9 mouse cellular contexts compared by ENCODE assay signal in the genomic region with DNA sequence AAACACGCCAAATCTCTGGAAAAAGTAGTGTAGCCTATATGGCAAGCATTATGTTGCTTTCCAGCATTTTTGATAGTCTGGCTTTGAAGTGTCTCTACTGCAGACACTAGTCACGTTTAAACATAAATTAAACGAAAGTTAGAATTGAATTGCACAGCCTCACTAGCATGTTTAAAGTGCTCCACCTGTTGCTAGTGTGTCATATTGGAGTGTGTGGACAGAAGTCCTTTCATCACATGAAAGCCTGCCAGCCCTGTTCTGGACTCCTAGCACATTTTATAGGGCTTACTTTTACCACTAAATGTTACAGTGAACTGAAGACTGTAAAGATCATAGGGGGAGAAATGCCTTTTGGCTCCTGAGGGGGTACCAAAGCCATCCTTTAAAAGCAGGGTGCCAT. TPM values are rescaled to one million over a fixed set of nuclear protein-coding genes. Genes with fewer than 3 reads are reported as not detected.
DNase-seq lines count a peak whose midpoint lies in the region; ATAC-seq and TF ChIP-seq lines count a peak whose summit lies in the region.
"Had no signal": no experiment of that assay in that cellular context is flagged by ENCODE, and none has a peak within 500 bp of the region (broad histone marks: within the 10 kb centered on the region; RNA-seq: fewer than 3 reads in every experiment).

No protein-coding gene starts in this region.

- H3K9ac ChIP-seq in lung, embryonic 15.5 days, result no peak overlapping the region
- no peak overlapping the region; the same call in 1 of the 2 replicates for H3K9ac ChIP-seq in forebrain, embryonic 11.5 days (ENCODE audit: low read length)
- peak overlapping the region; percentile 43; the same call in 1 of the 2 replicates for H3K9ac ChIP-seq in limb, embryonic 13.5 days
- no peak overlapping the region for H3K9ac ChIP-seq in stomach, embryonic 15.5 days

- H3K36me3 ChIP-seq in lung, embryonic 15.5 days, result no peaks in the 10 kb centered on the region
- H3K36me3 ChIP-seq in forebrain, embryonic 11.5 days (ENCODE audit: control insufficient read depth, insufficient read depth, low read length), result no peaks in the 10 kb centered on the region
- no peaks in the 10 kb centered on the region for H3K36me3 ChIP-seq in limb, embryonic 13.5 days
- no peaks in the 10 kb centered on the region for H3K36me3 ChIP-seq in stomach, embryonic 15.5 days

- peak overlapping the region; percentile 83; the same call in 1 of the 2 replicates for H3K4me3 ChIP-seq in lung, embryonic 15.5 days
- no peak overlapping the region for H3K4me3 ChIP-seq in lung, adult 2 months (replicated peaks; ENCODE audit: extremely low read depth, low read depth, low read length)
- peak overlapping the region; percentile 75; the same call in 1 of the 2 replicates for H3K4me3 ChIP-seq in forebrain, embryonic 11.5 days (ENCODE audit: low read depth, low read length)
- H3K4me3 ChIP-seq in limb, embryonic 13.5 days, result peak overlapping the region; percentile 78
- 0 out of 2 replicates have a peak overlapping the region, but pooled peaks have one; percentile 86 for H3K4me3 ChIP-seq in stomach, embryonic 15.5 days (replicated peaks)

- no peak for DNase-seq in lung, adult 2 months
- no peak for DNase-seq in forebrain, embryonic 11.5 days (ENCODE audit: low spot score)
- DNase-seq in right cerebral cortex, postnatal 25 days, result no peak
- no peak for DNase-seq in Muller cell, postnatal 12 days (ENCODE audit: inconsistent ontology term)
- DNase-seq: adrenal gland, adult 8-10 months; lung, postnatal 4 days had no signal

- no peak for TF ChIP-seq POLR2A in lung, adult 2 months (IDR thresholded peaks at IDR 0.05; ENCODE audit: borderline replicate concordance, extremely low read depth, low read depth, low read length)

- peak overlapping the region; percentile 73 for H3K4me2 ChIP-seq in lung, embryonic 15.5 days
- H3K4me2 ChIP-seq in forebrain, embryonic 11.5 days (ENCODE audit: low read depth, low read length, severe bottlenecking), result peak overlapping the region; percentile 60; the same call in 1 of the 2 replicates
- H3K4me2 ChIP-seq in limb, embryonic 13.5 days (replicated peaks), result peak overlapping the region; percentile 85
- peak overlapping the region; percentile 69 for H3K4me2 ChIP-seq in stomach, embryonic 15.5 days

- no peak for TF ChIP-seq CTCF in lung, adult 2 months (IDR thresholded peaks at IDR 0.05; ENCODE audit: insufficient read depth, low read length)

- ATAC-seq in lung, embryonic 15.5 days (ENCODE audit: borderline replicate concordance, extremely low read depth, low FRiP score, low TSS enrichment), result no peak
- ATAC-seq in forebrain, embryonic 11.5 days (replicated peaks; ENCODE audit: low FRiP score), result no peak
- no peak for ATAC-seq in limb, embryonic 13.5 days (ENCODE audit: low FRiP score, low read depth)
- no peak for ATAC-seq in stomach, embryonic 15.5 days (ENCODE audit: insufficient read depth, low FRiP score, low read depth)

- no peaks in the 10 kb centered on the region for H3K27me3 ChIP-seq in lung, embryonic 15.5 days
- no peaks in the 10 kb centered on the region for H3K27me3 ChIP-seq in forebrain, embryonic 11.5 days (ENCODE audit: control insufficient read depth, insufficient read depth, low read length)
- H3K27me3 ChIP-seq in limb, embryonic 13.5 days, result no peaks in the 10 kb centered on the region
- no peaks in the 10 kb centered on the region for H3K27me3 ChIP-seq in stomach, embryonic 15.5 days (replicated peaks)

- H3K27ac ChIP-seq in lung, embryonic 15.5 days, result no peak overlapping the region
- no peak overlapping the region for H3K27ac ChIP-seq in forebrain, embryonic 11.5 days (ENCODE audit: low read depth, low read length)
- no peak overlapping the region for H3K27ac ChIP-seq in limb, embryonic 13.5 days
- H3K27ac ChIP-seq in stomach, embryonic 15.5 days, result no peak overlapping the region

- H3K4me1 ChIP-seq in lung, embryonic 15.5 days, result peaks cover 41% of the 10 kb centered on the region
- peaks cover 13% of the 10 kb centered on the region for H3K4me1 ChIP-seq in lung, adult 2 months (ENCODE audit: control insufficient read depth, insufficient read depth, low read length)
- H3K4me1 ChIP-seq in forebrain, embryonic 11.5 days (replicated peaks; ENCODE audit: control insufficient read depth, insufficient read depth, low read length), result peaks cover 7% of the 10 kb centered on the region; the same call in 1 of the 2 replicates
- peaks cover 20% of the 10 kb centered on the region for H3K4me1 ChIP-seq in limb, embryonic 13.5 days
- H3K4me1 ChIP-seq in stomach, embryonic 15.5 days, result peaks cover 18% of the 10 kb centered on the region; the same call in 1 of the 2 replicates

- H3K9me3 ChIP-seq in lung, embryonic 15.5 days, result no peaks in the 10 kb centered on the region
- no peaks in the 10 kb centered on the region for H3K9me3 ChIP-seq in forebrain, embryonic 11.5 days (ENCODE audit: control insufficient read depth, low read length)
- H3K9me3 ChIP-seq in limb, embryonic 13.5 days, result no peaks in the 10 kb centered on the region
- no peaks in the 10 kb centered on the region for H3K9me3 ChIP-seq in stomach, embryonic 15.5 days

- 40% methylated on average over 3 of the region's 3 CpGs for WGBS in lung, embryonic 15.5 days
- WGBS in lung, adult 2 months, result 64% methylated on average over 3 of the region's 3 CpGs
- 68% methylated on average over 3 of the region's 3 CpGs for WGBS in forebrain, embryonic 11.5 days
- WGBS in limb, embryonic 13.5 days, result 48% methylated on average over 3 of the region's 3 CpGs
- WGBS in stomach, embryonic 15.5 days, result 52% methylated on average over 3 of the region's 3 CpGs

RNA-seq across cellular contexts. Expression of gene Carnmt1, which starts 1.9 kb away (rescaled TPM):
- polyA plus RNA-seq in lung, embryonic 15.5 days (2015; fragmentation: Nextera tagmentation; extraction: Ambion mirVana), result 28.0 and 29.2 TPM in 2 replicates
- 6.5 and 7.1 TPM in 2 replicates for polyA plus RNA-seq in lung, adult 2 months (2012; rRNA removed)
- 30.3 and 30.9 TPM in 2 replicates for polyA plus RNA-seq in forebrain, embryonic 11.5 days (2014; fragmentation: Nextera tagmentation; extraction: Ambion mirVana)
- 28.5 and 30.0 TPM in 2 replicates for polyA plus RNA-seq in limb, embryonic 13.5 days (2015; fragmentation: Nextera tagmentation; extraction: Ambion mirVana)
- 24.0 and 26.9 TPM in 2 replicates for polyA plus RNA-seq in stomach, embryonic 15.5 days (2015; fragmentation: Nextera tagmentation; extraction: Ambion mirVana)

RNA-seq across cellular contexts. Expression of gene D030056L22Rik, which starts 40.5 kb away (rescaled TPM):
- polyA plus RNA-seq in lung, embryonic 15.5 days (2015; fragmentation: Nextera tagmentation; extraction: Ambion mirVana), result 37.3 and 37.4 TPM in 2 replicates
- polyA plus RNA-seq in lung, adult 2 months (2012; rRNA removed), result 11.5 and 20.0 TPM in 2 replicates
- polyA plus RNA-seq in forebrain, embryonic 11.5 days (2014; fragmentation: Nextera tagmentation; extraction: Ambion mirVana), result 88.2 and 90.7 TPM in 2 replicates
- polyA plus RNA-seq in limb, embryonic 13.5 days (2015; fragmentation: Nextera tagmentation; extraction: Ambion mirVana), result 24.5 and 26.5 TPM in 2 replicates
- polyA plus RNA-seq in stomach, embryonic 15.5 days (2015; fragmentation: Nextera tagmentation; extraction: Ambion mirVana), result 29.1 and 32.3 TPM in 2 replicates

RNA-seq across cellular contexts. Expression of gene Nmrk1, which starts 40.7 kb away (rescaled TPM):
- polyA plus RNA-seq in lung, embryonic 15.5 days (2015; fragmentation: Nextera tagmentation; extraction: Ambion mirVana), result 8.8 and 11.0 TPM in 2 replicates
- 3.0 and 4.7 TPM in 2 replicates for polyA plus RNA-seq in lung, adult 2 months (2012; rRNA removed)
- 6.0 and 6.1 TPM in 2 replicates for polyA plus RNA-seq in forebrain, embryonic 11.5 days (2014; fragmentation: Nextera tagmentation; extraction: Ambion mirVana)
- 17.7 and 24.6 TPM in 2 replicates for polyA plus RNA-seq in limb, embryonic 13.5 days (2015; fragmentation: Nextera tagmentation; extraction: Ambion mirVana)
- polyA plus RNA-seq in stomach, embryonic 15.5 days (2015; fragmentation: Nextera tagmentation; extraction: Ambion mirVana), result 13.4 and 14.6 TPM in 2 replicates

RNA-seq across cellular contexts. Expression of gene Ostf1, which starts 40.9 kb away (rescaled TPM):
- 102 and 103 TPM in 2 replicates for polyA plus RNA-seq in lung, embryonic 15.5 days (2015; fragmentation: Nextera tagmentation; extraction: Ambion mirVana)
- polyA plus RNA-seq in lung, adult 2 months (2012; rRNA removed), result 76.8 and 79.7 TPM in 2 replicates
- polyA plus RNA-seq in forebrain, embryonic 11.5 days (2014; fragmentation: Nextera tagmentation; extraction: Ambion mirVana), result 36.8 and 37.6 TPM in 2 replicates
- 60.8 and 65.3 TPM in 2 replicates for polyA plus RNA-seq in limb, embryonic 13.5 days (2015; fragmentation: Nextera tagmentation; extraction: Ambion mirVana)
- 95.9 and 97.4 TPM in 2 replicates for polyA plus RNA-seq in stomach, embryonic 15.5 days (2015; fragmentation: Nextera tagmentation; extraction: Ambion mirVana)
